14 mouse cellular contexts compared by ENCODE assay signal in the genomic region with DNA sequence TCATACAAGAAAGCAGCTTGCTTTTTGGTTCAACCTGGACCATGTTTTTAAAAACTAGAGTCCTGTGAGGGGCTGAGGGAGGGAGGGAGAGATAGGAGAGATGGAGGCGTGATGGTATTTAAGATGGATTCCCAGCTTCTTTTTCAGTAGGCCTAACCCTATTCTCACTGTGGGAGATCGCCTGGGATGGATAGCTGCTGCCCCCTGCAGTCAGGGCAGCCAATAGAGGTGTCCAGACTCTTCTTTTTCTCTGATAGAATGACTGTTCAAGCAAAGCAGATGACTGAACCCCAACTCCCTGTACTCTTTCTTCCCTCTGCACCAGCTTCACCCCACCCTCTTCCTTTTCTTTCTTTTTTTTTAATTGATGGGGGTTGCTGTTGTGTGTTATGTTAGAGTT. TPM values are rescaled to one million over a fixed set of nuclear protein-coding genes. Genes with fewer than 3 reads are reported as not detected.
DNase-seq lines count a peak whose midpoint lies in the region; ATAC-seq and TF ChIP-seq lines count a peak whose summit lies in the region.
"Had no signal": no experiment of that assay in that cellular context is flagged by ENCODE, and none has a peak within 500 bp of the region (broad histone marks: within the 10 kb centered on the region; RNA-seq: fewer than 3 reads in every experiment).

No protein-coding gene starts in this region.

- H3K27me3 ChIP-seq in heart, embryonic 11.5 days (ENCODE audit: control insufficient read depth, insufficient read depth, low read length) = peaks cover 20% of the 10 kb centered on the region

- no peak overlapping the region for H3K27ac ChIP-seq in heart, embryonic 11.5 days (ENCODE audit: low read depth, low read length)
- H3K27ac ChIP-seq: heart, embryonic 15.5 days; neural tube, embryonic 12.5 days had no signal

- no peaks in the 10 kb centered on the region; the same call in 1 of the 2 replicates for H3K4me1 ChIP-seq in heart, embryonic 11.5 days (ENCODE audit: control insufficient read depth, insufficient read depth, low read length)
- H3K4me1 ChIP-seq: heart, embryonic 15.5 days had no signal

- 38% methylated on average over 2 of the region's 2 CpGs for WGBS in heart, embryonic 11.5 days (ENCODE audit: insufficient replicate concordance)

- ATAC-seq in heart, embryonic 11.5 days (replicated peaks; ENCODE audit: insufficient number of reproducible peaks, low FRiP score, low TSS enrichment) = no peak

- no peaks in the 10 kb centered on the region for H3K36me3 ChIP-seq in heart, embryonic 11.5 days (ENCODE audit: control insufficient read depth, insufficient read depth, low read length)
- H3K36me3 ChIP-seq: heart, embryonic 15.5 days; neural tube, embryonic 12.5 days had no signal

- H3K9ac ChIP-seq in heart, embryonic 11.5 days (ENCODE audit: low read depth, low read length) = no peak overlapping the region
- H3K9ac ChIP-seq: heart, embryonic 15.5 days; neural tube, embryonic 12.5 days had no signal

- no peak for TF ChIP-seq POLR2A in brain, embryonic 14.5 days (IDR thresholded peaks at IDR 0.05; ENCODE audit: borderline replicate concordance, extremely low read depth, insufficient read depth, insufficient read length, poor library complexity, severe bottlenecking)

- peak; percentile 21 for DNase-seq in heart, postnatal 4 days
- DNase-seq in thymus, postnatal 14 days = peak; percentile 13
- DNase-seq in thymus, postnatal 36 days = no peak
- DNase-seq in brain, embryonic 14.5 days (ENCODE audit: low read depth) = no peak
- no peak for DNase-seq in urinary bladder, adult 2 months (ENCODE audit: low spot score)
- no peak for DNase-seq in cerebellum, postnatal 14 days
- DNase-seq: cerebellum, adult 11 months; right cerebral cortex, postnatal 25 days; thymus, adult 18-20 months had no signal

- no peaks in the 10 kb centered on the region for H3K9me3 ChIP-seq in heart, embryonic 11.5 days (replicated peaks; ENCODE audit: control insufficient read depth, low read length)
- H3K9me3 ChIP-seq: heart, embryonic 15.5 days; neural tube, embryonic 12.5 days had no signal

- no peak overlapping the region for H3K4me3 ChIP-seq in heart, embryonic 11.5 days (ENCODE audit: low read depth, low read length)
- H3K4me3 ChIP-seq: erythroblast, embryonic 14.5 days; heart, embryonic 15.5 days; neural tube, embryonic 12.5 days had no signal

- TF ChIP-seq CTCF in brain, embryonic 14.5 days (IDR thresholded peaks at IDR 0.05; ENCODE audit: borderline replicate concordance, extremely low read depth, insufficient read depth, insufficient read length) = peak; percentile 13; the same call in 1 of the 2 replicates

- H3K4me2 ChIP-seq in heart, embryonic 11.5 days = no peak overlapping the region
- H3K4me2 ChIP-seq: heart, embryonic 15.5 days; neural tube, embryonic 12.5 days had no signal

RNA-seq across cellular contexts. Expression of gene Irx5, which starts 23.1 kb away (rescaled TPM):
- total RNA-seq in heart, postnatal 4 days (2021) = 10 to 100 TPM; 12.0 to 12.7 TPM
- 11.2 TPM in 2 replicates for polyA plus RNA-seq in heart, embryonic 11.5 days (2014; fragmentation: Nextera tagmentation; extraction: Ambion mirVana)
- 15.7 and 26.1 TPM in 2 replicates for polyA plus RNA-seq in brain, embryonic 14.5 days (2012; rRNA removed)
- polyA plus RNA-seq in urinary bladder, adult 2 months (2012; rRNA removed) = 0.14 and 0.19 TPM in 2 replicates
- total RNA-seq: left cerebral cortex, postnatal 25 days had no signal

Comparison
In these comparisons a context has a peak if more than half of its experiments do, and no peak if none do; other contexts are left out.
1. DNase-seq: peak in heart, postnatal 4 days (single experiment) and thymus, postnatal 14 days (single experiment); none in thymus, postnatal 36 days (0 of 2), brain, embryonic 14.5 days (single experiment), urinary bladder, adult 2 months (single experiment) and cerebellum, postnatal 14 days (0 of 2).
2. RNA of gene Irx5, which starts 23.1 kb away (polyA plus RNA-seq): 15.7 to 26.1 TPM in brain, embryonic 14.5 days and 11.2 TPM in heart, embryonic 11.5 days; 0.14 to 0.19 TPM in urinary bladder, adult 2 months; every median in the first group is over 10 times any median in the second.